Mouse (Mus musculus) urinary bladder, postnatal 10 days (tissue): ENCODE data around the gene Timm8a1.

ENCODE experiments used
- DNase-seq: peaks from one replicate; pipeline ENCODE4 v3.0.0; 2022; ENCODE audit warnings: low spot score

The Timm8a1 gene

DNA sequence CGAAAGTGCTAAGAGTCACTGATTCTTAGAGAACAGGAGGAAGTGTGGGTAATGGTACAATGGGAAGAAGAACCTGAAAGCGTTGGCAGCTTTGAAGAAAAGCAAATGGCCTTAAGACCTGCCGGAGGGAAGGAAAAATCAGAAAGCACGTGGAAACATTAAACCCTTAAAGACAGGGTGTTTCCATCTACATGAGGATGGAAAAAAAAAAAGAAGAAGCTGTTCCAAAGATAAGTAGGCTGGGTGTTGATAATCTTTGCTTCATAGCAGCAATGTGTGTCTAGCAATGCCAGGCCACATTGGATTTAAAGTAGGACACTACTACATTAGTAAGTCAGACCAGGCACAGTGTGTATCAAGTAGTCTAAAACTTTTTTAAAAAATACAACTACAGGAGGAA, 16.4 kb downstream of the Timm8a1 start:
- no peak for DNase-seq

DNA sequence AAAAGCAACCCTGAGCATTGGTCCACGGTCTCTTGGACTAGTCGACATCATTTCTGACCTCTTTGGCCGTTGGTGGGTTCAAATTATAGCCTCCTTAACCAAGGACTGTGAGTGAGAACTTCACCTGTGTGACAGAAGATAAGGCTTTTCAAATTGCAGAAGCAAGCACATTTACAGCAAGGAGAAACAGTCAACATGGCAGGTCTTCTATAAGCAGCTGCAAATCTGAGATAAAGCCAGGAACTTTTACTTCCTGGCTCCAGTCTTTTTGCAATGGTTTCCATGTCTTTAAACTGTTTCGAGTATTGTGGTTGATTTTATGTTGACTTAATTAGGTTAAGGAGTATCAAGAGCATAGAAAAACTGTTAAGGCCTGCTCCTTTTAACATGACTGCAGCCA, 17.9 kb downstream of the Timm8a1 start:
- DNase-seq = no peak

DNA sequence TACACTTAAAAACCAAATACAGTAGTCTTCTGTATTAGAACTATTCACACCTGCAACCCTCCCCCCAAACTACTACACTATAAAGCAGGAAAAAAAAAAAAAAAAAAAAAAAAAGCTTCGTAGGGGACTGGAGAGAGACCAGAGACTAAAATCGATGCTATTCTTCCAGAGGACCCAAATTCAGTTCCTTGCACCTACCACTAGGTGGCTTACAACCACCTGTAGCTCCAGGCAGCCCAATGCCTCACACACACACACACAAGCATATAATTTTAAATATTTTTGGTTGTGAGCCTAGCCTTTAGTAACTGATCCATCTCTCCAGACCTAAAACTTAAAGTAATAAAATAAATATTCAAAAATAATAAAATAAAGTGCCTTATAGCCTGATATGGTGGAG, 32.2 kb downstream of the Timm8a1 start:
- no peak for DNase-seq

DNA sequence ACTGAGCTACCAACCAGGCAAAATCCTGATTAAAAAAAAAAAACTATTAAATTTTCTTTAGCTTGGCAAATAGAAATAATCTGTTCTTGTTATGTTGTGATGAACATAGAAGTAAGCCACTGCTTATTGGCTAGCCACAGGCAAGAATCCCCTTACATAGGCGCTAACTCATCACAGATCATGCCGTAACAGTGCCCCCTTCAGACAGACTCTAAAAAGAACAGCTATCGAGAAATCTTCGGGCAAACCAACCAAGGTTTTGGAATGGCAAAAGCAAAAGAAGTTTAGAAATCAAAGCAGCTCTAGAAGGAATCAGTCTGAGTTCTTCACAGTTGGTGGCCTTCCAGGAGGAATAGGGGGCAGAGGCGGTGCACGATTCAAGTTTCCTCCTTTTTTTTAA, 33.7 kb downstream of the Timm8a1 start:
- DNase-seq = no peak

DNA sequence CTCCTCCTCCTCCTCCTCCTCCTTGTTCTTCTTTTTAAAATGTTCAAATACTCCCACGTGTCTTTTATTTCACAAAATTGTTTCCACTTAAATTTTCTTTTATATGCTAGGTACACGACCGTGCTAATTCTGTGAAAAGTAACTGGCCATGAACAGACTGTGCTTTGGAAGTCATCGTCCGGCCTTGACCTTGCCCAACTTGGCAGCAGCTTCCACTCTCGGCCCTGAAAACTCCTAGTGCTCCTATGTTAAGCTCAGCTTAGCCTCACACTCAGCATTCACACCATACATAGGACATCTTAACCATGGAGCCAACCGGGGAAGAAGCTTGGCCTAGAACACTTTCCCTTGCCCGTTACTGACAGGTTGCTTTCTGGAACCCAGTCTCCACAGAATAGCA, 41.0 kb downstream of the Timm8a1 start:
- DNase-seq = no peak
